Mouse (Mus musculus): Measurements from ENCODE around the gene Uck2.

Uck2 gene

GRCm38 (mm10) chr1:167205177-167205750 is 79.9 kb downstream of the Uck2 start:
- no peak for DNase-seq

GRCm38 (mm10) chr1:167204421-167204820 is 80.7 kb downstream of the Uck2 start:
- no peak for DNase-seq

- no peak for DNase-seq
Observed at GRCm38 (mm10) chr1:167194766-167195165, 90.4 kb downstream of the Uck2 start.

- DNase-seq: no peak
Observed at GRCm38 (mm10) chr1:167187791-167188190, 97.3 kb downstream of the Uck2 start.

- DNase-seq: peak; percentile 66
Observed at GRCm38 (mm10) chr1:167181919-167182616, 103.1 kb downstream of the Uck2 start.
